Mouse (Mus musculus): ENCODE data around the gene Gm21776. TPM values are rescaled to one million over a fixed set of nuclear protein-coding genes. Genes with fewer than 3 reads are reported as not detected.
"Not testable (repeated sequence)": the region's sequence is repeated elsewhere in the genome, so short reads cannot be mapped to it uniquely, and the experiment has no call there.

Gm21776 gene
- total RNA-seq (2021), result not detected
- polyA plus RNA-seq (2012; rRNA removed), result not detected in 2 replicates
- long read RNA-seq, result 0 reads

- intact Hi-C loops (cut with DNase I); H3K27me3 ChIP-seq (ENCODE audit: control insufficient read depth, insufficient read depth, low read length): not testable (repeated sequence)
These were observed at the start of gene Gm21776 for GRCm38 (mm10) chrY:76378362-76378761. Gene Gm21776 (plus strand): TSS chrY:76378662.

More at GRCm38 (mm10) chrY:76378362-76378761, at the start of gene Gm21776:
- not testable (repeated sequence) for H3K4me3 ChIP-seq; H3K27ac ChIP-seq; H3K9ac ChIP-seq (ENCODE audit: low read depth, low read length); H3K36me3 ChIP-seq (ENCODE audit: control insufficient read depth, insufficient read depth, low read length); H3K79me2 ChIP-seq (replicated peaks; ENCODE audit: control insufficient read depth, insufficient read depth, low read length); H3K4me1 ChIP-seq (ENCODE audit: control insufficient read depth, insufficient read depth, low read length); DNase-seq
- WGBS, result no CpG with 5 or more reads among the region's 3 CpGs
